Mouse (Mus musculus) ES-E14 (cell line): Measurements from ENCODE around the gene Aldh6a1. TPM values are rescaled to one million over a fixed set of nuclear protein-coding genes. Genes with fewer than 3 reads are reported as not detected.

Source experiments
- DNase-seq: peaks from one replicate; pipeline ENCODE4 v3.0.0-alpha.2; 2013; ENCODE audit warnings: low read depth, low spot score
- H3K27ac ChIP-seq: 2 replicates; pipeline ENCODE4 v1.5.1; 2012; ENCODE audit warnings: low read depth, mild to moderate bottlenecking, low read length, moderate library complexity, mixed read lengths; ENCODE audit not compliant: poor library complexity, insufficient read depth, severe bottlenecking
- H3K36me3 ChIP-seq: 2 replicates; pipeline ENCODE4 v1.6.1; 2012; ENCODE audit warnings: mild to moderate bottlenecking, low read length, moderate library complexity, mixed read lengths; ENCODE audit not compliant: control insufficient read depth, poor library complexity, insufficient read depth, severe bottlenecking
- H3K4me1 ChIP-seq, 2 experiments: fragments of 150-350 bp in 1 of 2; sonication (generic) in 1 of 2; 2 replicates each; pipeline ENCODE4 v1.6.1; 2012; ENCODE audit warnings: low read length in 2 of 2, mild to moderate bottlenecking in 1 of 2, mixed read lengths in 1 of 2; ENCODE audit not compliant: control insufficient read depth in 2 of 2, insufficient read depth in 2 of 2, poor library complexity in 1 of 2
- H3K4me3 ChIP-seq, 2 experiments: fragments of 150-350 bp in 1 of 2; sonication (generic) in 1 of 2; 2 replicates each; pipeline ENCODE4 v1.5.1; 2012; ENCODE audit warnings: low read length in 2 of 2, low read depth in 1 of 2, mild to moderate bottlenecking in 1 of 2, mixed read lengths in 1 of 2; ENCODE audit not compliant: insufficient read depth in 1 of 2, poor library complexity in 1 of 2, severe bottlenecking in 1 of 2
- H3K9ac ChIP-seq: 2 replicates; pipeline ENCODE4 v1.6.1; 2012; ENCODE audit warnings: low read depth, mild to moderate bottlenecking, low read length, mixed read lengths; ENCODE audit not compliant: poor library complexity, insufficient read depth, severe bottlenecking
- H3K9me3 ChIP-seq: fragments of 150-350 bp; sonication (generic); 2 replicates; pipeline ENCODE4 v1.6.1; 2012; ENCODE audit warnings: low read depth, mild to moderate bottlenecking, low read length; ENCODE audit not compliant: control insufficient read depth, insufficient read depth
- CHD2 ChIP-seq: IDR thresholded peaks from 2 replicates; pipeline ENCODE4 v1.6.1; 2014; ENCODE audit warnings: mild to moderate bottlenecking, low read depth, low read length, inconsistent platforms
- HCFC1 ChIP-seq: IDR thresholded peaks from 2 replicates; pipeline ENCODE4 v1.6.1; 2012; ENCODE audit warnings: low read length, inconsistent platforms, borderline replicate concordance; ENCODE audit not compliant: insufficient read depth
- MAFK ChIP-seq: IDR thresholded peaks from 2 replicates; pipeline ENCODE4 v1.6.1; 2014; ENCODE audit warnings: mild to moderate bottlenecking, low read depth, low read length, inconsistent platforms; ENCODE audit not compliant: insufficient read depth
- ZC3H11A ChIP-seq: IDR thresholded peaks from 2 replicates; pipeline ENCODE4 v1.6.1; 2012; ENCODE audit warnings: low read depth, mild to moderate bottlenecking, inconsistent platforms, low read length, borderline replicate concordance
- ZNF384 ChIP-seq: IDR thresholded peaks from 2 replicates; pipeline ENCODE4 v1.6.1; 2012; ENCODE audit warnings: low read depth, low read length, inconsistent platforms
- in situ Hi-C, 2 experiments: fragments of 600-800 bp; cut with MboI; formaldehyde crosslinking; loops; one replicate each; pipeline ENCODE4 v1.15.1; 2025; ENCODE audit warnings: low sequenced_read_pairs in 2 of 2, inconsistent platforms in 1 of 2; ENCODE audit not compliant: unreplicated experiment in 2 of 2
- total RNA-seq: library from RNA; depleted of rRNA; stranded (reverse); fragments of 300-350 nt; gene quantifications from 2 replicates; pipeline ENCODE4 v1.2.3, GENCODE M21; 2012

Aldh6a1 gene
- total RNA-seq, 1 experiment: 11.9 TPM

GRCm38 (mm10) chr12:84397685-84398084, 53.1 kb downstream of the Aldh6a1 start:
- H3K9ac ChIP-seq: no peak overlapping the region
- DNase-seq: no peak
- H3K27ac ChIP-seq: no peak overlapping the region
- no peaks in the 10 kb centered on the region for H3K9me3 ChIP-seq
- in situ Hi-C loops: no loop called here
- H3K4me1 ChIP-seq: peaks cover 0 to 2% of the 10 kb centered on the region in 2 experiments; a peak in 1 of 4 replicates
- no peak for TF ChIP-seq MAFK
- no peak for TF ChIP-seq CHD2
- TF ChIP-seq ZC3H11A: no peak
- TF ChIP-seq ZNF384: no peak
- TF ChIP-seq HCFC1: no peak
- H3K4me3 ChIP-seq: no peak overlapping the region
- no peaks in the 10 kb centered on the region for H3K36me3 ChIP-seq

GRCm38 (mm10) chr12:84396947-84397679, 53.7 kb downstream of the Aldh6a1 start:
- no peaks in the 10 kb centered on the region for H3K36me3 ChIP-seq
- peaks cover 0 to 2% of the 10 kb centered on the region in 2 experiments; a peak in 1 of 4 replicates for H3K4me1 ChIP-seq
- in situ Hi-C loops: no loop called here
- H3K9ac ChIP-seq: no peak overlapping the region
- H3K9me3 ChIP-seq: no peaks in the 10 kb centered on the region
- DNase-seq: no peak
- TF ChIP-seq CHD2: no peak
- no peak for TF ChIP-seq HCFC1
- TF ChIP-seq MAFK: no peak
- TF ChIP-seq ZC3H11A: no peak
- TF ChIP-seq ZNF384: no peak
- H3K27ac ChIP-seq: no peak overlapping the region
- no peak overlapping the region for H3K4me3 ChIP-seq

GRCm38 (mm10) chr12:84393847-84394246, 57.0 kb downstream of the Aldh6a1 start:
- in situ Hi-C loops: no loop called here

GRCm38 (mm10) chr12:84392681-84393080, 58.1 kb downstream of the Aldh6a1 start:
- TF ChIP-seq MAFK (no peak), ZC3H11A (no peak), HCFC1 (no peak), CHD2 (no peak), ZNF384 (no peak)
- in situ Hi-C loops: no loop called here
- Histone ChIP-seq H3K9me3 (no peaks in the 10 kb centered on the region), H3K4me3 (no peak overlapping the region), H3K9ac (no peak overlapping the region), H3K36me3 (no peaks in the 10 kb centered on the region), H3K4me1 (peaks cover 0 to 7% of the 10 kb centered on the region in 2 experiments; a peak in 1 of 4 replicates), H3K27ac (no peak overlapping the region)
- no peak for DNase-seq

More at GRCm38 (mm10) chr12:84393847-84394246, 57.0 kb downstream of the Aldh6a1 start:
- no peak for DNase-seq
- H3K9ac ChIP-seq: no peak overlapping the region
- no peaks in the 10 kb centered on the region for H3K9me3 ChIP-seq
- H3K27ac ChIP-seq: no peak overlapping the region
- no peak overlapping the region for H3K4me3 ChIP-seq
- H3K4me1 ChIP-seq: peaks cover 0 to 4% of the 10 kb centered on the region in 2 experiments; a peak in 1 of 4 replicates
- TF ChIP-seq ZC3H11A (no peak), HCFC1 (no peak), CHD2 (no peak), MAFK (no peak), ZNF384 (no peak)
- H3K36me3 ChIP-seq: no peaks in the 10 kb centered on the region
